18 mouse cellular contexts compared by ENCODE assay signal in the genomic region with DNA sequence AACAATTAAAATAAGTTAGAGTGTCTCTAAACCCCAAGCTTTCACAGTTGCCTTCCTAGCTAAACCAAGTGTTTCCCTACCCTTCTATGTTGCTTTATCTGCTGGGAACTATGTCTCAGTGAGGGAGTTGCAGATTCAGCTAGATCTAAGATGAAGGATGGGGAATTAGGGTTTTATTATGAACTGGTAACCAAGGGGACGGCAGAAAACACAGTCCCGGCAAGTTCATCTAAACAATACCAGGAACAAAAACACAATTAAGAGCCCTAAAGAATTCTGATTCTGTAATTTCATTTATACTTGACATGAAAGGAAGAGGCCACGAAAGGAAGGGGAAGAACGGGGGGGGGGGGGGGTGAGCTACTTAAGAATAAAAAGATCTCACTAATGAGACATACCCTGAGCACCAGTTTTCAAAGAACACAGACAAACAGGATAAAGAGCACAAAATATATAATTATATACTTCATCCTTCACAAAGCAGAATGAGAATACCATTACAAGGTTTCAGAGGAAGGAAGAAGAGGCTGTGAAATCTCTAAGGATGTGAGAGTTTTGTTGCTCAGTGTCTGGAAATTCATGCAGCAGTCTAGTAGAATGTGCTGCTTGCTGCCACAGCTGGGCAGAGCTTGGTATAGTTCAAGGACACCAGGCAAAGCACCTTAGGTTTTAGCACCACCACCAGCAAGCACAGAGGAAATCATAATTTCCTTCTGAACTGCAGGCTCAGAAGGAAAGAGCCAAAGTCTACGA.
DNase-seq lines count a peak whose midpoint lies in the region; ATAC-seq and TF ChIP-seq lines count a peak whose summit lies in the region.
"Had no signal": no experiment of that assay in that cellular context is flagged by ENCODE, and none has a peak within 500 bp of the region (broad histone marks: within the 10 kb centered on the region; RNA-seq: fewer than 3 reads in every experiment).

No protein-coding gene starts in this region.

- DNase-seq in lung, embryonic 14.5 days: peak; percentile 38
- DNase-seq in lung, postnatal 14 days: no peak
- DNase-seq in retina, postnatal 1 day: peak; percentile 47
- DNase-seq: adrenal gland, postnatal 36 days; cerebellum, postnatal 14 days; heart, postnatal 4 days; kidney, postnatal 25 days; liver, postnatal 0 days had no signal

- no peaks in the 10 kb centered on the region for H3K9me3 ChIP-seq in lung, embryonic 14.5 days (ENCODE audit: low read depth, low read length)
- no peaks in the 10 kb centered on the region for H3K9me3 ChIP-seq in forebrain, embryonic 13.5 days (replicated peaks)
- H3K9me3 ChIP-seq: embryonic facial prominence, embryonic 12.5 days; limb, embryonic 15.5 days; midbrain, embryonic 10.5 days had no signal

- no peak overlapping the region for H3K27ac ChIP-seq in lung, embryonic 14.5 days (ENCODE audit: low read depth)
- peak overlapping the region; percentile 46 for H3K27ac ChIP-seq in brown adipose tissue, adult 24 weeks (replicated peaks; ENCODE audit: low read depth, low read length)
- H3K27ac ChIP-seq in forebrain, embryonic 13.5 days: no peak overlapping the region
- H3K27ac ChIP-seq: embryonic facial prominence, embryonic 12.5 days; limb, embryonic 15.5 days had no signal

- ATAC-seq in lung, embryonic 14.5 days (ENCODE audit: insufficient read depth): no peak
- peak; percentile 64 for ATAC-seq in forebrain, embryonic 13.5 days
- ATAC-seq in cerebellum, adult (ENCODE audit: insufficient number of reproducible peaks, low FRiP score, low TSS enrichment): no peak
- ATAC-seq in monocyte, adult 5-6 weeks (replicated peaks; ENCODE audit: insufficient number of reproducible peaks, low FRiP score, low TSS enrichment, poor library complexity, severe bottlenecking): no peak
- ATAC-seq: inflammation-experienced regulatory T-cells, adult 6 months; liver, postnatal 0 days had no signal

- H3K36me3 ChIP-seq in lung, embryonic 14.5 days (ENCODE audit: insufficient read depth): no peaks in the 10 kb centered on the region
- H3K36me3 ChIP-seq in forebrain, embryonic 13.5 days (ENCODE audit: poor library complexity, severe bottlenecking): no peaks in the 10 kb centered on the region
- H3K36me3 ChIP-seq: embryonic facial prominence, embryonic 12.5 days; limb, embryonic 15.5 days; midbrain, embryonic 10.5 days had no signal

- WGBS in lung, embryonic 14.5 days: 39% methylated on average over 5 of the region's 5 CpGs
- 12% methylated on average over 5 of the region's 5 CpGs for whole genome bisulfite sequencing in forebrain, embryonic 13.5 days

- no peak overlapping the region for H3K9ac ChIP-seq in lung, embryonic 14.5 days
- no peak overlapping the region for H3K9ac ChIP-seq in forebrain, embryonic 13.5 days
- H3K9ac ChIP-seq: embryonic facial prominence, embryonic 12.5 days; limb, embryonic 15.5 days; liver, postnatal 0 days had no signal

- no peak overlapping the region for H3K4me3 ChIP-seq in lung, embryonic 14.5 days (ENCODE audit: low read depth, low read length)
- H3K4me3 ChIP-seq in brown adipose tissue, adult 24 weeks (ENCODE audit: insufficient read depth, low read depth, low read length): no peak overlapping the region
- H3K4me3 ChIP-seq in forebrain, embryonic 13.5 days: no peak overlapping the region
- H3K4me3 ChIP-seq: embryonic facial prominence, embryonic 12.5 days; limb, embryonic 15.5 days; midbrain, embryonic 10.5 days; myocyte had no signal

- H3K27me3 ChIP-seq in lung, embryonic 14.5 days (ENCODE audit: insufficient read depth, low read length): no peaks in the 10 kb centered on the region
- H3K27me3 ChIP-seq in forebrain, embryonic 13.5 days: no peaks in the 10 kb centered on the region
- H3K27me3 ChIP-seq: CH12.LX; embryonic facial prominence, embryonic 12.5 days; limb, embryonic 15.5 days had no signal

- no peak overlapping the region for H3K4me2 ChIP-seq in lung, embryonic 14.5 days
- H3K4me2 ChIP-seq in forebrain, embryonic 13.5 days: no peak overlapping the region
- H3K4me2 ChIP-seq: embryonic facial prominence, embryonic 12.5 days; limb, embryonic 15.5 days had no signal

- no peaks in the 10 kb centered on the region for H3K4me1 ChIP-seq in lung, embryonic 14.5 days (ENCODE audit: insufficient read depth)
- H3K4me1 ChIP-seq in brown adipose tissue, adult 24 weeks (ENCODE audit: control insufficient read depth, insufficient read depth, insufficient read length, low read length): no peaks in the 10 kb centered on the region
- peaks cover 10% of the 10 kb centered on the region for H3K4me1 ChIP-seq in forebrain, embryonic 13.5 days
- H3K4me1 ChIP-seq: embryonic facial prominence, embryonic 12.5 days; limb, embryonic 15.5 days had no signal

- no peak for TF ChIP-seq CTCF in lung, embryonic 14.5 days (IDR thresholded peaks at IDR 0.05; ENCODE audit: low read depth)
